Mouse (Mus musculus): ENCODE results near the gene Spdef. TPM values are rescaled to one million over a fixed set of nuclear protein-coding genes. Genes with fewer than 3 reads are reported as not detected.
A peak's percentile ranks its signal among the peaks of the same experiment; 100 is the strongest.

The Spdef gene
- polyA plus RNA-seq, 1 experiment from 2014 or later = 0.16 TPM

DNA sequence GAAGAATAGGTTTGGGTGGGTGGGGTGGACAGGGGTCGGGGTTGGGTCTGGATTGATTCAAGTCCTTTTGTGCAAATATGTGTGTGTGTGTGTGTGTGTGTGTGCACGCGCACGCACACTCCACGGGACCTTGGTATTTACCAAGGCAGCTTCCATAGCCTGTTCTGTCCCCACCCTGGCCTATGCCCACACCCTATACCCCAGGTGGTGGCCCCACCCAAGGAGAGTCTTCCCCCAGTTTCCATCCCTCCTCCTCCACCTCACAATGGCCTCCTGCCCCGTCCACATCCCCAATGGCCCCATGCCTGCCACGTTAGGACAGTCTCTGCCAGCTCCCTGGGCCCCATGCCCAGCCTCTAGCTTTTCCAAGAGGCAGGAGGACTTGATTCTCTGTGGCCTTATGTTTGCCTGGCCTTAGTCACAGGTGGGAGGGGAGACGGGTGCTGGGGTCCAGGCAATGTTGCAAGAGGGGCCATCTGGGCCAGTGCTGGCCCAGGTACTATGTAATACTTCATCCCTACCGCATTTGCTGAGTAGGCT lies 7.6 kb downstream of the Spdef start:
- Histone ChIP-seq H3K36me3 (no peaks in the 10 kb centered on the region), H3K9ac (no peak overlapping the region), H3K4me2 (no peak overlapping the region), H3K27ac (no peak overlapping the region), H3K27me3 (peaks cover 5% of the 10 kb centered on the region; the same call in 1 of the 2 replicates), H3K4me1 (peaks cover 30% of the 10 kb centered on the region), H3K4me3 (replicated peaks) (no peak overlapping the region), H3K9me3 (replicated peaks) (no peaks in the 10 kb centered on the region)
- ATAC-seq (replicated peaks; ENCODE audit: low FRiP score) = no peak
- 87% methylated on average over 9 of the region's 9 CpGs for WGBS

DNA sequence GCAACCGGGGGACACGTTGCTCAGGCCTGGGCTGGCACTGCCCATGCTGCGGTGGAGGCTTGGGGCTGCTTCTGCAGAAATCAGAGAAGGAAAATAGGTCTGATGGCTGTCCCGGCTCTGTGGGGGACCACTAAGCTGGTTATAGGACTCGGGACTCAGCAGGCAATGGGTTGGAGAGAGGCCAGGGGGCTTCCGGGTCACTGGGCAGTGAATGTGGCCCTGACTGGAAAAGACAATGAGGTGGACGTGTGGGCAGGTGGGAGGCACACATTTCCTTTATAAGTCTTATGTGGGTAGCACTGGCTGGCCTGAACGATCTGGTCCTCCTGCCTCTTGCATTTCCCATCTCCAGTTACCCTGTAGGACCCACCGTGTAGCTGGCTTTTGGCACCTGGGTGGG lies 8.4 kb downstream of the Spdef start:
- H3K4me1 ChIP-seq = peaks cover 21% of the 10 kb centered on the region
- no peak overlapping the region for H3K9ac ChIP-seq
- H3K27me3 ChIP-seq = peaks cover 5% of the 10 kb centered on the region; the same call in 1 of the 2 replicates
- H3K4me3 ChIP-seq (replicated peaks) = no peak overlapping the region
- no peaks in the 10 kb centered on the region for H3K9me3 ChIP-seq (replicated peaks)
- ATAC-seq (replicated peaks; ENCODE audit: low FRiP score) = no peak
- H3K4me2 ChIP-seq = no peak overlapping the region
- 62% methylated on average over 9 of the region's 9 CpGs for WGBS
- no peak overlapping the region for H3K27ac ChIP-seq
- no peaks in the 10 kb centered on the region for H3K36me3 ChIP-seq

- H3K36me3 ChIP-seq = no peaks in the 10 kb centered on the region
- H3K27ac ChIP-seq = no peak overlapping the region
- no peaks in the 10 kb centered on the region for H3K9me3 ChIP-seq (replicated peaks)
- ATAC-seq (replicated peaks; ENCODE audit: low FRiP score) = no peak
- H3K4me1 ChIP-seq = peaks cover 14% of the 10 kb centered on the region
- H3K4me2 ChIP-seq = no peak overlapping the region
- no peak overlapping the region for H3K9ac ChIP-seq
- H3K27me3 ChIP-seq = peaks cover 5% of the 10 kb centered on the region; the same call in 1 of the 2 replicates
- WGBS = 78% methylated on average over 14 of the region's 14 CpGs
- H3K4me3 ChIP-seq (replicated peaks) = no peak overlapping the region
These were observed 9.1 kb downstream of the Spdef start for GRCm38 (mm10) chr17:27719663-27720062.

DNA sequence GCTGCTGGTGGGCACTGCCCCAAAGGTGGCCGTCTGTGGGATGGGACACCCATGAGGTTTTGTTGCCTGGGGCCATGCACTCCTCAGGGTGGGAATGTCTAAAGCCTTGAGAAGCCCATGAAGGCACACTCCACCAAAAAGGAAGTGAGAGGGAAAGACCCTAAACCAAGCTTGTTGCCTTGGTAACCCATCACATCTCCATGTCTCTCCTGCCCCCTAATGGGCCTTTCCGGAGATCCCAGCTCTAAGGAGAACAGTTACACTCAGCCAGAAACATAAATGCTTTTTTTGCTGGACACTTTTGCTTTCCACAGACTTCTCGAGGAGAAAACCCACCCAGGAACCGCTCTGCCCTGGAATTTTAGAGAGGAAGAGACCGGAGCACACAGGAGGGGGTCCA lies 10.5 kb downstream of the Spdef start:
- Histone ChIP-seq H3K4me3 (replicated peaks) (no peak overlapping the region), H3K9me3 (replicated peaks) (no peaks in the 10 kb centered on the region), H3K4me1 (peaks cover 12% of the 10 kb centered on the region), H3K4me2 (no peak overlapping the region), H3K9ac (no peak overlapping the region), H3K27me3 (peaks cover 5% of the 10 kb centered on the region; the same call in 1 of the 2 replicates), H3K36me3 (no peaks in the 10 kb centered on the region), H3K27ac (no peak overlapping the region)
- no peak for ATAC-seq (replicated peaks; ENCODE audit: low FRiP score)
- 59% methylated on average over 5 of the region's 5 CpGs for WGBS

DNA sequence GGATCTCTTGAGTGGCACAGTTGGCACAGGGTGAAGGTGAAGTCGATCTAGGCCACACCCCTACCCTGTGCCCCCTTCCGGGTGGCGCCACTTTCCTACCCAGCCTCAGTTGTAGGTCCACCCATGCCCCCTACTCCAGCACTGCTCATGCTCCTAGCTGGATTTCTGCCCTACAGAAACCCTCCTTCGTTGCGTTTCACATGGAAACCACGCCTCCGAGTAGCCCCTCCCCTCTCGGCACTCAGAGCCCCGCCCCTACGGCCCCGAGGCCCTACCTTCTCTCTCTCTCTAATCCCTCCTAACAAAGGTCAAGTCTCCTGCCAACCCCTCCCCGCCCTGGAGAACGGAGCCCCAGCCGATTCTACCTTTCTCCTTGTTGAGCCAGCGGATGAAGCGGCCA lies 12.0 kb downstream of the Spdef start:
- H3K27me3 ChIP-seq = peaks cover 5% of the 10 kb centered on the region; the same call in 1 of the 2 replicates
- WGBS = 6% methylated on average over 16 of the region's 16 CpGs
- H3K36me3 ChIP-seq = no peaks in the 10 kb centered on the region
- H3K9ac ChIP-seq = peak overlapping the region; percentile 24; the same call in 1 of the 2 replicates
- ATAC-seq (replicated peaks; ENCODE audit: low FRiP score) = peak; percentile 47
- H3K27ac ChIP-seq = no peak overlapping the region
- H3K4me3 ChIP-seq (replicated peaks) = peak overlapping the region; percentile 37
- H3K9me3 ChIP-seq (replicated peaks) = no peaks in the 10 kb centered on the region
- H3K4me1 ChIP-seq = peaks cover 12% of the 10 kb centered on the region
- H3K4me2 ChIP-seq = peak overlapping the region; percentile 58

GRCm38 (mm10) chr17:27712832-27713231 lies 15.9 kb downstream of the Spdef start:
- Histone ChIP-seq H3K4me2 (no peak overlapping the region), H3K27ac (no peak overlapping the region), H3K9ac (no peak overlapping the region), H3K9me3 (replicated peaks) (no peaks in the 10 kb centered on the region), H3K27me3 (peaks cover 4% of the 10 kb centered on the region; the same call in 1 of the 2 replicates), H3K4me1 (peaks cover 26% of the 10 kb centered on the region), H3K36me3 (no peaks in the 10 kb centered on the region), H3K4me3 (replicated peaks) (no peak overlapping the region)
- WGBS = 58% methylated on average over 1 of the region's 1 CpGs
- ATAC-seq (replicated peaks; ENCODE audit: low FRiP score) = no peak

DNA sequence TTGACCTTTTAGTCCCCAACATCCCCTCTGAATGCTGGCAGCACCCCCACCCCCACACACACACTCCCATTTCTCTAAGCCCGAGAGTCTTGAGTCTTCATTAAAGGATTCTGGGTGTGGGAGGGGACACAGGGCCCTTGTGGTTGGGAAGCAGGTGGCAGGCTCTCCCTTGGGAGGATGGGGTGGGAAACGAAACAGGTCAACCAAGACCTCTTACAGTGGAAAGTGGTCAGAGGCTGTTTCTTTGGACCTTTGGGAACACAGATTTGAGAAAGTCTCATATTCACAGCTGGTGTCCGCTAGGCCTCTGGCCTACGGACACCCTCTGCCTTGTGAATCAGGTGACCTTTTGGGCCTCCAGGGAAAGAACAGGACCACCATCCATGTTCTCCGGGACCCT lies 19.1 kb downstream of the Spdef start:
- peaks cover 21% of the 10 kb centered on the region for H3K4me1 ChIP-seq
- H3K9me3 ChIP-seq (replicated peaks) = no peaks in the 10 kb centered on the region
- no peak overlapping the region for H3K9ac ChIP-seq
- no peaks in the 10 kb centered on the region for H3K36me3 ChIP-seq
- 69% methylated on average over 5 of the region's 5 CpGs for WGBS
- no peak overlapping the region for H3K4me2 ChIP-seq
- peaks cover 20% of the 10 kb centered on the region for H3K27me3 ChIP-seq
- no peak overlapping the region for H3K27ac ChIP-seq
- H3K4me3 ChIP-seq (replicated peaks) = no peak overlapping the region
- ATAC-seq (replicated peaks; ENCODE audit: low FRiP score) = no peak

GRCm38 (mm10) chr17:27707954-27708661 lies 20.6 kb downstream of the Spdef start:
- Histone ChIP-seq H3K27me3 (peaks cover 20% of the 10 kb centered on the region), H3K4me2 (peak overlapping the region; percentile 72), H3K4me1 (peaks cover 22% of the 10 kb centered on the region), H3K9ac (0 out of 2 replicates have a peak overlapping the region, but pooled peaks have one; percentile 12), H3K36me3 (no peaks in the 10 kb centered on the region), H3K9me3 (replicated peaks) (no peaks in the 10 kb centered on the region), H3K27ac (no peak overlapping the region; the same call in 1 of the 2 replicates), H3K4me3 (replicated peaks) (peak overlapping the region; percentile 39)
- 5% methylated on average over 25 of the region's 25 CpGs for WGBS
- ATAC-seq (replicated peaks; ENCODE audit: low FRiP score) = peak; percentile 90

GRCm38 (mm10) chr17:27705661-27706060 lies 23.1 kb downstream of the Spdef start:
- no peak overlapping the region for H3K27ac ChIP-seq
- H3K36me3 ChIP-seq = no peaks in the 10 kb centered on the region
- no peak overlapping the region for H3K9ac ChIP-seq
- 47% methylated on average over 10 of the region's 10 CpGs for WGBS
- H3K4me1 ChIP-seq = peaks cover 44% of the 10 kb centered on the region
- ATAC-seq (replicated peaks; ENCODE audit: low FRiP score) = no peak
- H3K4me2 ChIP-seq = no peak overlapping the region
- H3K27me3 ChIP-seq = peaks cover 20% of the 10 kb centered on the region
- H3K9me3 ChIP-seq (replicated peaks) = no peaks in the 10 kb centered on the region
- H3K4me3 ChIP-seq (replicated peaks) = no peak overlapping the region

DNA sequence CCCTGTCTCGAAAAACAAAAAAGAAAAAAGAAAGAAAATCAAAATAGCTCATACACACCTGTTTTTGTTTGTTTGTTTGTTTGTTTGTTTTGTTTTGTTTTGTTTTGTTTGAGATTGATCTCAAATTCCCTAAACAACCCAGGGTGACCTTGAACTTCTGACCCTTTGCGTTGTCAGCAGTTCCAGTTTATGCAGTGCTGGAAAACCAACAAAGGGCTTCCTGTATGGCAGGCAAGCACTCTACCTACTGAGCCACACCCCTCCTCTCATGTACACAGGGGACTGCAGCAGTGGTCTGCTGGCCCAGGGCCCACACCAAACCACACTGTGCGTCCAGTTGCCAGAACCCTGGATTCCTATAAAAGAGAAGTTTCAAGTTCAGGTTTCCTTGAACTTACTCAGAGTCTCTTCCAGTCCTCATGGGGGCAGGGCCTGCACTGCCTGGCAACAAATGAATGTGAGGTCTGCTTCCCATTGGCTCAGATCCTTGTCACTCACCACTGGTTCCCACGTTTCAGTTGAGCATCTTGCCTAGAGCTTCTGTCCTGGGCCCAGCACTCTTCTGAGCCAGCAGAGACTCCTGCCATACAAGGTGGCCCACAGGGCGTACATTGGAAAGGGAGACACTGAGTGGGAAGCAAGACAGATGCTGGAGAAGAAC lies 24.7 kb downstream of the Spdef start:
- no peak for ATAC-seq (replicated peaks; ENCODE audit: low FRiP score)
- Histone ChIP-seq H3K36me3 (no peaks in the 10 kb centered on the region), H3K27me3 (peaks cover 19% of the 10 kb centered on the region), H3K4me1 (peaks cover 41% of the 10 kb centered on the region), H3K9ac (no peak overlapping the region), H3K4me3 (replicated peaks) (no peak overlapping the region), H3K9me3 (replicated peaks) (no peaks in the 10 kb centered on the region), H3K27ac (no peak overlapping the region), H3K4me2 (no peak overlapping the region)
- WGBS = 63% methylated on average over 5 of the region's 5 CpGs

GRCm38 (mm10) chr17:27702518-27702917 lies 26.2 kb downstream of the Spdef start:
- ATAC-seq (replicated peaks; ENCODE audit: low FRiP score) = peak; percentile 43; the same call in 1 of the 2 replicates
- Histone ChIP-seq H3K9ac (0 out of 2 replicates have a peak overlapping the region, but pooled peaks have one; percentile 1), H3K4me2 (peak overlapping the region; percentile 67), H3K4me3 (replicated peaks) (peak overlapping the region; percentile 33), H3K4me1 (peaks cover 27% of the 10 kb centered on the region), H3K36me3 (no peaks in the 10 kb centered on the region), H3K27me3 (peaks cover 17% of the 10 kb centered on the region), H3K9me3 (replicated peaks) (peaks cover 4% of the 10 kb centered on the region; the same call in 1 of the 2 replicates), H3K27ac (no peak overlapping the region)
- 3% methylated on average over 33 of the region's 34 CpGs for WGBS

DNA sequence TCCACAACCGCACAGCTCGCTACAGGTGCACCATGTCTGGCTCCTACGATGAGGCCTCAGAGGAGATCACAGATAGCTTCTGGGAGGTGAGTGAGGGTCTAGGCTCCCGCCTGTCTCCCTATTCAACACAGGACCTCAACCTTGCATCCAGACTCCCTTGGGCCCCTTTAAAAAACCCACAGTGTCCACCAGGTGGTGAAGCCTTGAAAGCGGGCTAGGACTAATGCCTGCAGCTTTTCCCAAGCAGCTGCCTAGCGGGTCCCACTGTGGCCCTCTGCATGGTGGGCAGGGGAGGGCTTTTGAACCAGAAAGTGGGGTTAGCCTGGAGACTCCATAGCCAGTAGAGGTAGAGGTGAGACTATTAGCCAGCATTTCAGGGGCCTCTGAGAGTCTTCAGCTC lies 26.9 kb downstream of the Spdef start:
- 75% methylated on average over 6 of the region's 6 CpGs for WGBS
- Histone ChIP-seq H3K9me3 (replicated peaks) (peaks cover 4% of the 10 kb centered on the region; the same call in 1 of the 2 replicates), H3K27ac (no peak overlapping the region), H3K27me3 (peaks cover 11% of the 10 kb centered on the region), H3K36me3 (no peaks in the 10 kb centered on the region), H3K4me3 (replicated peaks) (no peak overlapping the region), H3K4me1 (peaks cover 27% of the 10 kb centered on the region), H3K4me2 (no peak overlapping the region), H3K9ac (no peak overlapping the region)
- no peak for ATAC-seq (replicated peaks; ENCODE audit: low FRiP score)

All from kidney, embryonic 15.5 days (tissue).